Comparison of ENCODE assay signal across 10 mouse cellular contexts in genomic region chr5:20227912-20228762, GRCm38 (mm10).
DNase-seq lines count a peak whose midpoint lies in the region; ATAC-seq lines count a peak whose summit lies in the region.
"Had no signal": no experiment of that assay in that cellular context is flagged by ENCODE, and none has a peak within 500 bp of the region (broad histone marks: within the 10 kb centered on the region; RNA-seq: fewer than 3 reads in every experiment).

No protein-coding gene starts in this region.

- H3K4me2 ChIP-seq in embryonic facial prominence, embryonic 15.5 days (replicated peaks): 0 out of 2 replicates have a peak overlapping the region, but pooled peaks have one; percentile 12
- peak overlapping the region; percentile 46 for H3K4me2 ChIP-seq in hindbrain, embryonic 15.5 days
- peak overlapping the region; percentile 47 for H3K4me2 ChIP-seq in midbrain, embryonic 14.5 days (ENCODE audit: low read length)
- H3K4me2 ChIP-seq: embryonic facial prominence, embryonic 13.5 days had no signal

- H3K27ac ChIP-seq in embryonic facial prominence, embryonic 15.5 days (replicated peaks): no peak overlapping the region
- H3K27ac ChIP-seq in hindbrain, embryonic 15.5 days (replicated peaks): peak overlapping the region; percentile 63
- H3K27ac ChIP-seq in midbrain, embryonic 14.5 days (replicated peaks; ENCODE audit: low read depth, low read length): peak overlapping the region; percentile 46
- H3K27ac ChIP-seq: embryonic facial prominence, embryonic 13.5 days had no signal

- H3K9ac ChIP-seq in embryonic facial prominence, embryonic 15.5 days: no peak overlapping the region
- H3K9ac ChIP-seq in hindbrain, embryonic 15.5 days: peak overlapping the region; percentile 40; the same call in 1 of the 2 replicates
- peak overlapping the region; percentile 7; the same call in 1 of the 2 replicates for H3K9ac ChIP-seq in midbrain, embryonic 14.5 days (replicated peaks; ENCODE audit: low read length)
- H3K9ac ChIP-seq: embryonic facial prominence, embryonic 13.5 days had no signal

- H3K4me1 ChIP-seq in embryonic facial prominence, embryonic 15.5 days: no peaks in the 10 kb centered on the region
- H3K4me1 ChIP-seq in hindbrain, embryonic 15.5 days (replicated peaks): peaks cover 19% of the 10 kb centered on the region
- peaks cover 8% of the 10 kb centered on the region for H3K4me1 ChIP-seq in midbrain, embryonic 14.5 days (ENCODE audit: control insufficient read depth, insufficient read depth, low read length)

- no peaks in the 10 kb centered on the region for H3K27me3 ChIP-seq in embryonic facial prominence, embryonic 15.5 days
- H3K27me3 ChIP-seq in hindbrain, embryonic 15.5 days: no peaks in the 10 kb centered on the region
- H3K27me3 ChIP-seq in midbrain, embryonic 14.5 days (ENCODE audit: control insufficient read depth, insufficient read depth, low read length): no peaks in the 10 kb centered on the region
- H3K27me3 ChIP-seq: embryonic facial prominence, embryonic 13.5 days had no signal

- ATAC-seq in embryonic facial prominence, embryonic 15.5 days (ENCODE audit: insufficient number of reproducible peaks, low FRiP score, low TSS enrichment, low read depth): no peak
- 0 out of 2 replicates have a peak, but pooled peaks have one; percentile 62 for ATAC-seq in hindbrain, embryonic 15.5 days (ENCODE audit: low FRiP score, low read depth)
- ATAC-seq in midbrain, embryonic 14.5 days (ENCODE audit: low FRiP score, low TSS enrichment): peak; percentile 71
- ATAC-seq in inflammation-experienced regulatory T-cells, adult 6 months: no peak

- peak; percentile 9 for DNase-seq in kidney, adult 8-10 months
- DNase-seq in kidney, postnatal 10 days: no peak
- peak; percentile 71 for DNase-seq in midbrain, embryonic 14.5 days
- no peak for DNase-seq in heart, adult 9 months (ENCODE audit: low spot score in 2 of 2)
- DNase-seq in adrenal gland, postnatal 14 days: no peak
- DNase-seq: thymus, postnatal 25 days had no signal

- WGBS in embryonic facial prominence, embryonic 15.5 days: 56% methylated on average over 16 of the region's 16 CpGs
- 32% methylated on average over 16 of the region's 16 CpGs for WGBS in hindbrain, embryonic 15.5 days
- 23% methylated on average over 16 of the region's 16 CpGs for WGBS in midbrain, embryonic 14.5 days

- no peaks in the 10 kb centered on the region for H3K9me3 ChIP-seq in embryonic facial prominence, embryonic 15.5 days (replicated peaks)
- H3K9me3 ChIP-seq in hindbrain, embryonic 15.5 days: no peaks in the 10 kb centered on the region
- H3K9me3 ChIP-seq in midbrain, embryonic 14.5 days (ENCODE audit: control insufficient read depth, low read length): no peaks in the 10 kb centered on the region
- H3K9me3 ChIP-seq: embryonic facial prominence, embryonic 13.5 days had no signal

- no peak overlapping the region for H3K4me3 ChIP-seq in embryonic facial prominence, embryonic 15.5 days (replicated peaks)
- peak overlapping the region; percentile 32 for H3K4me3 ChIP-seq in hindbrain, embryonic 15.5 days
- peak overlapping the region; percentile 17 for H3K4me3 ChIP-seq in midbrain, embryonic 14.5 days (replicated peaks; ENCODE audit: low read depth, low read length)
- H3K4me3 ChIP-seq: embryonic facial prominence, embryonic 13.5 days had no signal

- no peaks in the 10 kb centered on the region for H3K36me3 ChIP-seq in embryonic facial prominence, embryonic 15.5 days
- H3K36me3 ChIP-seq in hindbrain, embryonic 15.5 days: no peaks in the 10 kb centered on the region
- H3K36me3 ChIP-seq in midbrain, embryonic 14.5 days (ENCODE audit: control insufficient read depth, insufficient read depth, low read length): no peaks in the 10 kb centered on the region
- H3K36me3 ChIP-seq: embryonic facial prominence, embryonic 13.5 days had no signal

Comparison
In these comparisons a context has a peak if more than half of its experiments do, and no peak if none do; other contexts are left out.
1. DNase-seq: peak in kidney, adult 8-10 months (2 of 2) and midbrain, embryonic 14.5 days (single experiment); none in kidney, postnatal 10 days (single experiment), heart, adult 9 months (0 of 2) and adrenal gland, postnatal 14 days (single experiment).
2. ATAC-seq: peak in hindbrain, embryonic 15.5 days (single experiment) and midbrain, embryonic 14.5 days (single experiment); none in embryonic facial prominence, embryonic 15.5 days (single experiment) and inflammation-experienced regulatory T-cells, adult 6 months (single experiment).
3. Peak in every context shown above with its lines, with median percentiles within 50 percentile points of each other: H3K4me2 ChIP-seq.